Mouse (Mus musculus) thymus, postnatal 25 days (tissue): ENCODE measurements around the gene Arhgdib.

Experiments used
- DNase-seq: peaks from one replicate; pipeline ENCODE4 v3.0.0; 2022

Gene Arhgdib

DNA sequence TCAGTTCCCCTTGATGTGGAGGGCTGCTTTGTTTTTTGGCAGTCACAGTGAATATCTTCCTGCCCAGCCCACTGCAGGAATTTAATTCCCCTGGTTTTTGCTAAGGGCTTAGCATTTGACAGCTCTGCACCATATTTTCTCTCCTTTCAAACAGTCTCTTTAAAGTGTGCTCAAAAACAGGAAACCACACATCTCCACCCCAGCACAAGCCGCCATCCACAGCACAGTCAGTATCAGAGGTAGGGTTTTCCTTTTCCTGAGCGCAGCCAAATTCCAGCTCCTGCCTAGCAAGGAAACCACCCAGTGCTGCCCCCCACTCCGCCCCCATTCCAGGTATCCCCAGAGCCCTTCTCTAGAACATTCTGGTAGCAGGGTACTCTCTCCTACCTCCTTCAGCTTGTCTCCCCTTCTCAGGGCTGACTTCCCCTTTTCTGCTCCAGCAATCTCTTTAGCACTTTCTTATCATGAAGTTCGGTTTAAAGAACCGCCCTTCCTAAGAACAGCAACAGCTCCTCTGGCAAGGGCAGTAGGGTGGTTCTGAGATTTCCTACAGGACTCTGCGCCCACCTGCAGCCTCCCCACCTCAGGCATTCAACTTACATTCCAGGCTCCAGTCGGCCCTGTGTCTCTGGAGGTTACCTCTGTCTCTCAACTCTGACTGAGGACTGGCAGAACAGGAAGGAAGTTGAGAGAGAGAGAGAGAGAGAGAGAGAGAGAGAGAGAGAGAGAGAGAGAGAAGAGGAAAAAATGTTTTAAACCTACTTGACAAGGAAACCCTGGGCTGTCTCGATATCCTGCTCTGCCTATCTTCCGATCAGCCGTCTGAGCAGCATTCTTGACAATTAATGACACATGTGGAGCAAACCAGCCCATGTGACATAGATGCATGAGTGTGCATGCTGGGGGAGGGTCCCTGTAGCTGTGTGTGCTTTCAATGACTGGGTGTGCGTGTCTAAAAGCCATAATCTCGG is at the start of gene Arhgdib:
Gene Arhgdib (minus strand): TSS at position 849 of the 971 bp plus-strand sequence.
- DNase-seq, result peak; percentile 75

DNA sequence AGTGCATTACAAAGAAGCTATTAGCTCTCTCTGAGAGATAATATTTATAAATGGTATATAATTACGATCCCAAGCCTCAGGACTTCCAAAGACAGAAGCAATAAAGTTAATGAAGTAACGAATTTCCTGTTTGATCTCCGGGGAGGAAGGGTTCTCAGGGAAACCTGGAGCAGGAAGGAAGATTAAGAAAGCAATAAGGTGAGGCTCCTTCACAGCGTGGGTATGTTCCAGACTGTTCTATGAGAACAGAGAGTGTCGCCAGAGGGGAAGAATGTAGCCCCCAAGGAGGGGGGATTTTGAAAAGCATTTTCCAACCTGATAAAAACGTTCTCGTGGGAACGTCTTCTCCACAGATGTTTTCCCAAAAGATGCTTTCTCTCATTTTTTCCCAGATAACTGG is 48.9 kb upstream of the Arhgdib start:
- DNase-seq, result no peak

DNA sequence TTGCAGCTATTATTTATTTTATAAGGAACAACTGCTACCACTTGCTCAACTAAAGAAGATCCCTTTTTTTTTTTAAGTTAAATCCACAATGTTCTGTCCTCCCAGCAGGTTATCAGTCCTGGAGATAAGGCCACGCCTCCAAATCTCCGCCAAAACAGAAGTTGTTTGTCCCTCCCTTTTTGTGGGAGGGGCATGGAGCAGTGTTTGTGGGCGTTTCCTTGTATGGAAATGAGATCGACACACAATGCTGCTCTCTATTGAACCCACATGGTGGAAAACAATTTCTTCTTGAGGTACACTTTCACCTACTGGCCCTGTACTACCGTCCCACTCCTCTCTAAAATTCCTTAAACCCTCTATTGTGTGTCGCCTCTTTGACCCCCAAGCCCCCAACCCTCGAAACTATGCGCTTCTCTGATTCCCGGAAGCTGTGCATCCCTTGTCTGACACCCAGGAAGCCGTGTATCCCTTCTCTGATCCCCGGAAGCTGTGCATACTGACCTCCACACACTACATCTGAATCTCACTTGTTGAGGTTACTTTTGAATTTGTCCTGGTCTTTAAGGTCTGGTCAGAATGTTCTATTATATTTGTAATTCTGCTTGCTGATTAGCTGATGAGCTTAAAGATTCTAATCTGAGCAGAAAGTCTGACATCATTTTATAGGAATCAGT is 48.3 kb upstream of the Arhgdib start:
- no peak for DNase-seq

- no peak for DNase-seq
Measured at GRCm38 (mm10) chr6:136988536-136989060, 46.9 kb upstream of the Arhgdib start.

DNA sequence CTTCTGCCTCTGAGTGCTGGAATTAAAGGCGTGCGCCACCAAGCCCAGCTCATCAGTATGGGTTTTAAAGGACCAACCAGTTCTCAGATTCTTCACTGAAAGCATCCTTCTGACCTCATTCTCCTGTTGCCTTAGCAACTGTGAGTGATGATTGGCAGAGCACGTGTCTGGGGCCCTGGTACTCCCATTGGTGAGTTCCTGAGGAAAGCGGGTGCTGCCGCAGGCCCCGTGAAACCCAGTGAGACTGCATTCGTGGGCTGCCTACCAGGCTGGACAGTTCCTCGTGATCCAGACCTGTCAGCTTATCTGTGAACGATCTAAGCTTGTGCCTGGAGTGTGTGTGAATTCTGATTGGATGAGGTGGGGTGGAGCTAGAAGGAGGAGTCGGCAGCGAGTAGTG is 45.0 kb upstream of the Arhgdib start:
- DNase-seq, result no peak

- no peak for DNase-seq
Measured at GRCm38 (mm10) chr6:136986019-136986418, 44.3 kb upstream of the Arhgdib start.

GRCm38 (mm10) chr6:136983201-136983600 is 41.5 kb upstream of the Arhgdib start:
- DNase-seq, result no peak

- no peak for DNase-seq
Measured at GRCm38 (mm10) chr6:136982581-136982980, 40.9 kb upstream of the Arhgdib start.

- DNase-seq, result peak; percentile 35
Measured at GRCm38 (mm10) chr6:136980331-136980746, 38.6 kb upstream of the Arhgdib start.

DNA sequence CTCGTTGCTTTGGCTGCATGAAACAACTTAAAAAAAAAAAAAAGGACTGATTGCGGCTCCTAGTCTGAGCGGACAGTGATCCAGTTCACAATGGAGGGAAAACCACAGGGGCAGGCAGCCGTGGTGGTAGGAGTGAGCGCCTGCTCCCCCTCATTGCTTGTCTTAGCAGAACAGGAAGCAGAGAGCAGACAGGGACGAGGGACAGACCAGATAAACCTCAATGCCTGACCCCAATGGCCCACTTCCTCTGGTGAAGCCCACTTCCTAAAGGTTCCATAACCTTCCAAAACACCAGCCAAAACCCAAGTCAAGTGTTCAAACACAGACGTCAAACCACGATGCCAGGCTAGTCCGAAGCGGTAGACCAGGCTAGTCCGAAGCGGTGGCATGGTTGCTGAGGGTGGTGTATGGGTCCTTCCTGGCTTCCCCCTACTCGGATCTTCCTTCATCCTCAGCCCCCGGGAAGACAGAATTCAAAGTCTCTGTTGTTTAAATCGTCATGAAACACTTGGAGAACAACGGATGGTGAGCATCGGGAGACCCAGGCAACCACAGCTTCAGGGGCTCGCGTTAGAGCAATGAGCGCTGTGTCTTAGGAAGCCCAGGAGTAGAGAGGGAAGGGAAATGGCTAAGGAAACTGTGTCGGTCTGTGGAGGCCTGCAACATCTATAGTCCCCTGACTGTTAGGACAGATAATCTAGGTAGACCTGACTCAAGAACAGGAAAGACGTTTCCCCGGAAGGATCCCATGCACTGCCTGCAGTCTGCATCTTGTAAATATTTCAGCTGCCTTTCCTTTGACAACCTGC is 37.8 kb upstream of the Arhgdib start:
- peak; percentile 48 for DNase-seq

- DNase-seq, result peak; percentile 25
Measured at GRCm38 (mm10) chr6:136968877-136969276, 27.2 kb upstream of the Arhgdib start.

- peak; percentile 15 for DNase-seq
Measured at GRCm38 (mm10) chr6:136967466-136967865, 25.8 kb upstream of the Arhgdib start.

GRCm38 (mm10) chr6:136965912-136966311 is 24.2 kb upstream of the Arhgdib start:
- DNase-seq, result no peak

DNA sequence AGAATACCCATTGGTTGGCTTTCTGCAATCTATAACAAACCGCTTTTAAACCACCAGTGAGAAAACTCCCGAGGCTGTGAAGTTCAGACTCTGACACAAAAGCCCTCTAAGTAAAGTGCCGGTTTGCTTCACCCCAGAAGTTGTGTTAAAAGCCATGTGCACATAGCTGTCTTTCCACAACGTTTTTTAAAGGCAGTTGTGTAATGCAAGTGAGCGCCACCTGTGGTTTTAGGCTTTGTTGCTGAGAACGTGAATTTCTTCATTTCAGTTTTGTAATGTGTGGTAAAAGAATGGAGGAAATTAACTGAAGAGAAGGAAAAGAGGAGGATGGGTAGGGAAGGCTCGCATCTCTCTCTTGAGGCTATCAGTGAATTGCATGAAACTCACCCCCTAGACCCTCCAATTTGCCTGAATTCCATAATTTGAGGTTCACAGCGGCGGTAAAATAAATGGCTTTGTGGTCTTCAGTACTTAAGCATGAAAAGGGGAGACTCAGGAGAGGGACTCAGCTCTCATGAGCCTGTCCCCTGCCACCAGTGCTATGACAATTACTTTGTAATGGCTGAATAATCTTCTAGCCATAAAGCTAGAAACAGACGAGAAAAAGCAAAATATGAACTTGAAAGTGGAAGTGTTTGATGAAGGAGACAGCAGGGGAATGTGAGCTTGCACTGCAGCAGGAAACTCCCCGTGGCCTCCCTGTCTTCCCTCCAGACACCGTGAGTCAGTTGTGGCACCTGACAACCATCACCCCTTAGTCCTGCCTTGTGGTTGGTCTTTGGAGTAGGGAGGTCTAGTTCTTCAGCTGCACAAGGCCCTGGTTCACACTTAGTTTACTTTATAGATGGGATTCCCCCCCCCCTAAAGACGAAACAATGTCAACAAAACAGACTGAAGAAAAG is 23.2 kb upstream of the Arhgdib start:
- peak; percentile 60 for DNase-seq

DNA sequence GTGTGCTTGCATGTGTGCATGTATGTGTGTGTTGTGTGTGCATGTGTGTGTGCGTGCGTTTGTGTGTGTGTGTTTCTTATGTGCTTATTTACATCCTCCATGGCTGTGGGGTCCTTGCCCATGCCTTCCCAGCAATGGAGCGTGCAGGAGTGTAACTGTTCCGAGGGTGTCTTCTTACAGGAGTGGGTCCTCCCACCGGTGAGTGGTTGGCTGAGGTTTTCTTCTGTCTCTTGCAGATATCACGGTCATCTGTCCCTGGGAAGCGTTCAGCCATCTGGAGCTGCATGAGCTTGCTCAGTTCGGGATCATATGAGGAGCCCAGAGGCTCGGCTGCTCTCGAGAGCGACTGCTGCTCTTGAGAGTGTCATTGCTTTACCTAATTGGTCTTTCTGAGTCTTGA is 21.3 kb upstream of the Arhgdib start:
- no peak for DNase-seq

DNA sequence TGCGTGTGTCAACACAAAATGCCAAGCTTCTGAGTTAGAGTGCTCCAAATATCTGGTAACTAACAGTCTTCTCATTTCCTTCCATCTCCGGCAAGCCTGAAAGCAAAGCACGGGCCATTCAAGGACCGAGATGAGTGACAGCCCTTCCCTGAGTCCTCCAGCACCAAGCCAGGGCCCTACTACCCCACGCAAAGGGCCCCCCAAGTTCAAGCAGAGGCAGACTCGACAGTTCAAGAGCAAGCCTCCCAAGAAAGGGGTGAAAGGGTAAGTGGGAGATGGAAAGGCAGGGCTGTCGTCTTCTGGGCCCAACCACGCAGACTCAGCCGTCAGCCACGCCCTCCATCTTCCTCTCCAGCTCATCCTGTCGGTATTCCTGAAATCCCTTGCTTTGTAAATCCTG is 17.4 kb upstream of the Arhgdib start:
- no peak for DNase-seq

DNA sequence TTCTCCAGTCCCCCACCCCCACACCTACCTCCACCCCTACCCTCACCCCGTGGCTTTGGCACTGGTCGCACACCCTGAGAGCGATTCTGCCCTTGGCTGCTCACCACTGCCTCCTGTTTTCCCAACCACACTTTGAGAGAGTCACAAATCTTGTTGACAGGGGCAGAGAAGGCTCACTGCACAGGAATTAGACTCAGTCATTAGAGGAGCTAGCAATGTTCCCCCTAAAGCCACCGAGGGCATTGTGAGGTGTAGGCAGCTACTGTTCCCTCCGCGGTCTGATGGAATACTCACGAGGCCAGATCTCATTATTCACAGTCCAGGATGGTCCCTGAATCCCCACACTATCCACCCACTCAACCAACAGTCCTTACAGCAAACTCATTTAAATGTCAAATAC is 15.4 kb upstream of the Arhgdib start:
- no peak for DNase-seq

- no peak for DNase-seq
Measured at GRCm38 (mm10) chr6:136955240-136955639, 13.5 kb upstream of the Arhgdib start.

GRCm38 (mm10) chr6:136954715-136955114 is 13.0 kb upstream of the Arhgdib start:
- no peak for DNase-seq

DNA sequence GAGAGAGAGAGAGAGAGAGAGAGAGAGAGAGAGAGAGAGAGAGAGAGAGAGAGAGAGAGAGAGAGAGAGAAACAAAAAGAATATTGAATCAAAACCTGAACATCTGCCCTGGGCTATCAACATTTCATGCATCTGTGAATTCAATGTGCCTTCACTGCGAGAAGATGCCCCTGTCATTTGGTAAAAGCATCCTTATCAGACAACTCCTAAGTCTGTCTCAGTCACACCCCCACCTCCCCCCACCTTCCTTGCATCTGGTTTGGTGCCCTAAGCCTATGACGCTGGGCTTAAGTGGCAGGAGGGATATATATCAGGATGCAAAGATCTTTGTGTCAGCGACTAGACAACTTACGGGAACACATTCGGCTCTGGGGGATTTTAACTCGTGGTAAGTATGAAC is 12.5 kb upstream of the Arhgdib start:
- no peak for DNase-seq

- no peak for DNase-seq
Measured at GRCm38 (mm10) chr6:136952930-136953329, 11.2 kb upstream of the Arhgdib start.

GRCm38 (mm10) chr6:136950171-136950570 is 8.5 kb upstream of the Arhgdib start:
- no peak for DNase-seq
